Mouse (Mus musculus) adrenal gland, postnatal 10 days (tissue): ENCODE measurements around the gene 4833427G06Rik. TPM values are rescaled to one million over a fixed set of nuclear protein-coding genes. Genes with fewer than 3 reads are reported as not detected.

ENCODE experiments used
- DNase-seq: peaks from one replicate; pipeline ENCODE4 v3.0.0; 2021; ENCODE audit warnings: mixed read lengths
- microRNA-seq: library from miRNA; unstranded; fragments of <30 nt; microRNA quantifications from one replicate; pipeline ENCODE4 v1.2.0, GENCODE M21; 2021
- total RNA-seq, 2 experiments: library from RNA; stranded (reverse); gene quantifications; 2 replicates each; pipeline ENCODE4 v1.2.3; 2021

The 4833427G06Rik gene
- total RNA-seq, 2 experiments from 2014 or later: not detected

GRCm38 (mm10) chr9:51068202-51068601 lies 33.7 kb downstream of the 4833427G06Rik start:
- no peak for DNase-seq

GRCm38 (mm10) chr9:51060601-51061000 lies 41.3 kb downstream of the 4833427G06Rik start, which contains the start of gene Btg4:
TSS of gene Btg4 (plus strand) at chr9:51060901.
- DNase-seq: no peak

GRCm38 (mm10) chr9:51058951-51059521 lies 42.8 kb downstream of the 4833427G06Rik start:
- DNase-seq: no peak

GRCm38 (mm10) chr9:51056360-51057324 lies 45.2 kb downstream of the 4833427G06Rik start:
- DNase-seq: no peak

GRCm38 (mm10) chr9:51052180-51052579 lies 49.7 kb downstream of the 4833427G06Rik start:
- no peak for DNase-seq

- no peak for DNase-seq
These were observed 59.7 kb downstream of the 4833427G06Rik start for GRCm38 (mm10) chr9:51042136-51042535.

GRCm38 (mm10) chr9:51041491-51041980 lies 60.3 kb downstream of the 4833427G06Rik start:
- DNase-seq: no peak

- no peak for DNase-seq
These were observed 68.9 kb downstream of the 4833427G06Rik start for GRCm38 (mm10) chr9:51032785-51033529.

- DNase-seq: no peak
These were observed 69.6 kb downstream of the 4833427G06Rik start for GRCm38 (mm10) chr9:51032291-51032690.

- no peak for DNase-seq
These were observed 70.3 kb downstream of the 4833427G06Rik start for GRCm38 (mm10) chr9:51031603-51032002.

Small RNA genes lying within 50 kb of the gene (microRNA-seq; reads per million reads assigned to microRNA genes)
- 30.0 reads per million, percentile 31 among the genes with 10 or more reads in this experiment for gene Mir34b
- 942 reads per million, percentile 73 among the genes with 10 or more reads in this experiment for gene Mir34c

Other genes starting within 250 kb of the 4833427G06Rik start
- 100 to 1,000 TPM; 132 to 136 TPM for gene Sik2, start 93.0 kb downstream of the 4833427G06Rik start, total RNA-seq
- gene Btg4, start 41.2 kb downstream of the 4833427G06Rik start, total RNA-seq: not detected
- gene Layn, start 25.0 kb downstream of the 4833427G06Rik start, total RNA-seq: 1 to 10 TPM; 6.4 to 8.2 TPM
- not detected for gene Gm32742, start 63.4 kb upstream of the 4833427G06Rik start, total RNA-seq
- 1 to 10 TPM; 1.8 to 3.0 TPM for gene Pou2af1, start 111.6 kb upstream of the 4833427G06Rik start, total RNA-seq
- 1 to 10 TPM; 2.4 to 2.9 TPM for gene Colca2, start 176.5 kb upstream of the 4833427G06Rik start, total RNA-seq
- gene 1810046K07Rik, start 226.8 kb upstream of the 4833427G06Rik start, total RNA-seq: under 1 TPM in 1 of 2 experiments, not detected in 1; 0.51 TPM